Mouse (Mus musculus) MEL (cell line): ENCODE measurements around the gene Nup37. TPM values are rescaled to one million over a fixed set of nuclear protein-coding genes. Genes with fewer than 3 reads are reported as not detected.

Source experiments
- DNase-seq: peaks from one replicate; pipeline ENCODE4 v3.0.0; 2011; ENCODE audit warnings: low read depth, low spot score
- H3K27ac ChIP-seq: 2 replicates; pipeline ENCODE4 v1.5.1; 2012; ENCODE audit warnings: low read depth, mild to moderate bottlenecking, control low read depth, low read length, moderate library complexity; ENCODE audit not compliant: control insufficient read depth
- H3K27me3 ChIP-seq, 2 experiments: fragments of 150-350 bp in 1 of 2; sonication (generic) in 1 of 2; 2 replicates each; pipeline ENCODE4 v1.6.1; 2012; ENCODE audit warnings: low read length in 2 of 2, mild to moderate bottlenecking in 2 of 2, improper control_type of control experiment in 1 of 2, moderate library complexity in 1 of 2; ENCODE audit not compliant: insufficient read depth in 2 of 2, control insufficient read depth in 1 of 2
- H3K36me3 ChIP-seq, 2 experiments: 2 replicates each; pipeline ENCODE4 v1.6.1; 2012 to 2014; ENCODE audit warnings: low read length in 2 of 2, improper control_type of control experiment in 1 of 2, inconsistent platforms in 1 of 2, mild to moderate bottlenecking in 1 of 2; ENCODE audit not compliant: insufficient read depth in 2 of 2, control insufficient read depth in 1 of 2
- H3K4me1 ChIP-seq, 2 experiments: fragments of 150-350 bp in 1 of 2; sonication (generic) in 1 of 2; 2 replicates each; pipeline ENCODE4 v1.6.1; 2012; ENCODE audit warnings: low read length in 2 of 2, improper control_type of control experiment in 1 of 2, mild to moderate bottlenecking in 1 of 2; ENCODE audit not compliant: insufficient read depth in 2 of 2, control insufficient read depth in 1 of 2
- H3K4me3 ChIP-seq, 2 experiments: fragments of 150-350 bp in 1 of 2; sonication (generic) in 1 of 2; 2 replicates each; pipeline ENCODE4 v1.5.1; 2012; ENCODE audit warnings: low read depth in 2 of 2, low read length in 2 of 2, mild to moderate bottlenecking in 2 of 2, moderate library complexity in 2 of 2, control low read depth in 1 of 2, improper control_type of control experiment in 1 of 2; ENCODE audit not compliant: control insufficient read depth in 1 of 2, insufficient read depth in 1 of 2
- H3K79me2 ChIP-seq: 2 replicates; pipeline ENCODE4 v1.6.1; 2012; ENCODE audit warnings: mild to moderate bottlenecking, low read length, moderate library complexity; ENCODE audit not compliant: control insufficient read depth, poor library complexity, insufficient read depth
- H3K9ac ChIP-seq: 2 replicates; pipeline ENCODE4 v1.6.1; 2012; ENCODE audit warnings: low read depth, mild to moderate bottlenecking, control low read depth, low read length, moderate library complexity; ENCODE audit not compliant: control insufficient read depth, poor library complexity, severe bottlenecking
- H3K9me3 ChIP-seq: fragments of 150-350 bp; sonication (generic); replicated peaks from 2 replicates; pipeline ENCODE4 v1.6.1; 2012; ENCODE audit warnings: mild to moderate bottlenecking, low read length, improper control_type of control experiment, moderate library complexity; ENCODE audit not compliant: insufficient read depth
- CHD2 ChIP-seq: IDR thresholded peaks from 2 replicates; pipeline ENCODE4 v1.6.1; 2011; ENCODE audit warnings: low read length, improper control_type of control experiment
- E2F4 ChIP-seq: IDR thresholded peaks from 2 replicates; pipeline ENCODE4 v1.6.1; 2011; ENCODE audit warnings: low read depth, low read length, improper control_type of control experiment, borderline replicate concordance
- ELF1 ChIP-seq: IDR thresholded peaks from 2 replicates; pipeline ENCODE4 v1.6.1; 2014; ENCODE audit warnings: low read depth, mild to moderate bottlenecking, inconsistent platforms, low read length, improper control_type of control experiment, moderate library complexity
- ETS1 ChIP-seq: IDR thresholded peaks from 2 replicates; pipeline ENCODE4 v1.6.1; 2012; ENCODE audit warnings: low read depth, mild to moderate bottlenecking, inconsistent platforms, low read length, improper control_type of control experiment, moderate library complexity
- HCFC1 ChIP-seq: IDR thresholded peaks from 2 replicates; pipeline ENCODE4 v1.6.1; 2012; ENCODE audit warnings: low read depth, mild to moderate bottlenecking, inconsistent platforms, low read length, improper control_type of control experiment, moderate library complexity
- MAFK ChIP-seq: IDR thresholded peaks from 2 replicates; pipeline ENCODE4 v1.6.1; 2011; ENCODE audit warnings: low read depth, mild to moderate bottlenecking, low read length, improper control_type of control experiment, borderline replicate concordance
- MAX ChIP-seq: IDR thresholded peaks from 2 replicates; pipeline ENCODE4 v1.6.1; 2011; ENCODE audit warnings: low read length, improper control_type of control experiment
- MAZ ChIP-seq: IDR thresholded peaks from 2 replicates; pipeline ENCODE4 v1.6.1; 2012; ENCODE audit warnings: low read depth, mild to moderate bottlenecking, inconsistent platforms, low read length, improper control_type of control experiment
- MEF2A ChIP-seq: IDR thresholded peaks from 2 replicates; pipeline ENCODE4 v1.6.1; 2014; ENCODE audit warnings: low read depth, mild to moderate bottlenecking, inconsistent platforms, low read length, improper control_type of control experiment; ENCODE audit not compliant: poor library complexity, insufficient replicate concordance, severe bottlenecking; ENCODE audit errors: extremely low read depth
- MXI1 ChIP-seq: IDR thresholded peaks from 2 replicates; pipeline ENCODE4 v1.6.1; 2011; ENCODE audit warnings: mild to moderate bottlenecking, low read depth, low read length, improper control_type of control experiment
- MYB ChIP-seq: IDR thresholded peaks from 2 replicates; pipeline ENCODE4 v1.6.1; 2011; ENCODE audit warnings: mild to moderate bottlenecking, low read depth, low read length, improper control_type of control experiment
- NELFE ChIP-seq: IDR thresholded peaks from 2 replicates; pipeline ENCODE4 v1.6.1; 2011; ENCODE audit warnings: low read depth, low read length, improper control_type of control experiment
- NRF1 ChIP-seq: IDR thresholded peaks from 2 replicates; pipeline ENCODE4 v1.6.1; 2014; ENCODE audit warnings: low read depth, mild to moderate bottlenecking, inconsistent platforms, low read length, improper control_type of control experiment, moderate library complexity; ENCODE audit not compliant: poor library complexity, insufficient read depth, severe bottlenecking
- POLR2A ChIP-seq, 2 experiments: IDR thresholded peaks; 2 replicates each; pipeline ENCODE4 v1.6.1; 2011 to 2012; ENCODE audit warnings: low read length in 2 of 2, mild to moderate bottlenecking in 2 of 2, control low read depth in 1 of 2, improper control_type of control experiment in 1 of 2, low read depth in 1 of 2, moderate library complexity in 1 of 2; ENCODE audit not compliant: control insufficient read depth in 1 of 2, insufficient read depth in 1 of 2, poor library complexity in 1 of 2
- POLR2AphosphoS2 ChIP-seq: IDR thresholded peaks from 2 replicates; pipeline ENCODE4 v1.6.1; 2011; ENCODE audit warnings: low read length, improper control_type of control experiment
- SIN3A ChIP-seq: IDR thresholded peaks from 2 replicates; pipeline ENCODE4 v1.6.1; 2012; ENCODE audit warnings: low read length, improper control_type of control experiment, inconsistent platforms
- TBP ChIP-seq: IDR thresholded peaks from 2 replicates; pipeline ENCODE4 v1.8.0; 2011; ENCODE audit warnings: low read depth, low read length, improper control_type of control experiment
- TCF12 ChIP-seq: IDR thresholded peaks from 2 replicates; pipeline ENCODE4 v1.6.1; 2014; ENCODE audit warnings: low read depth, mild to moderate bottlenecking, inconsistent platforms, low read length, improper control_type of control experiment, moderate library complexity
- USF1 ChIP-seq: IDR thresholded peaks from 2 replicates; pipeline ENCODE4 v1.6.1; 2014; ENCODE audit warnings: low read depth, mild to moderate bottlenecking, inconsistent platforms, low read length, improper control_type of control experiment, moderate library complexity
- USF2 ChIP-seq, 2 experiments: IDR thresholded peaks; 2 replicates each; pipeline ENCODE4 v1.6.1; 2011 to 2012; ENCODE audit warnings: improper control_type of control experiment in 2 of 2, low read length in 2 of 2, borderline replicate concordance in 1 of 2, inconsistent platforms in 1 of 2, low read depth in 1 of 2, mild to moderate bottlenecking in 1 of 2; ENCODE audit not compliant: insufficient read depth in 1 of 2
- polyA plus RNA-seq, 2 experiments: library from polyadenylated mRNA; stranded (reverse) in 1 of 2; unstranded in 1 of 2; fragments of >175 nt in 1 of 2; fragments of >200 nt in 1 of 2; gene quantifications; 2 replicates each; pipeline versions ENCODE4 v1.2.1 to v1.2.4; 2012; ENCODE audit warnings: low replicate concordance in 2 of 2, low read depth in 1 of 2; ENCODE audit not compliant: insufficient read length in 2 of 2, insufficient read depth in 1 of 2, missing spikeins in 1 of 2
- total RNA-seq: library from RNA; depleted of rRNA; stranded (reverse); fragments of 300-350 nt; gene quantifications from 2 replicates; pipeline ENCODE4 v1.2.3, GENCODE M21; 2012

Nup37 gene
- total and polyA plus RNA-seq, 3 experiments, result 85.4 to 193 (median 118) TPM

- peak; percentile 94 for DNase-seq
- peak within 1 kb of the TSS; percentile 79 for H3K9ac ChIP-seq
- peak; percentile 83 for TF ChIP-seq CHD2
- TF ChIP-seq NRF1, result 0 out of 2 replicates have a peak, but pooled peaks have one; percentile 22
- TF ChIP-seq MAX, result peak; percentile 27; the same call in 1 of the 2 replicates
- TF ChIP-seq ELF1, result peak; percentile 93
- peak; percentile 59 to 88; a peak in 3 of 4 replicates for TF ChIP-seq POLR2A (IDR thresholded peaks at IDR 0.05; ENCODE audit: control insufficient read depth in 1 of 2, insufficient read depth in 1 of 2, low read depth in 1 of 2, low read length in 2 of 2, poor library complexity in 1 of 2)
- TF ChIP-seq E2F4, result no peak
- TF ChIP-seq MYB, result no peak
- TF ChIP-seq NELFE, result peak; percentile 68
- TF ChIP-seq MEF2A, result no peak
- peak; percentile 96 for TF ChIP-seq HCFC1
- no peak for TF ChIP-seq ETS1
- TF ChIP-seq POLR2AphosphoS2, result peak; percentile 70; the same call in 1 of the 2 replicates
- no peak for TF ChIP-seq MAZ
- no peak for TF ChIP-seq USF2 (IDR thresholded peaks at IDR 0.05; ENCODE audit: borderline replicate concordance in 1 of 2, insufficient read depth in 1 of 2, low read depth in 1 of 2, low read length in 2 of 2)
- TF ChIP-seq TBP, result 0 out of 2 replicates have a peak, but pooled peaks have one; percentile 20
- no peak for TF ChIP-seq TCF12
- 0 out of 2 replicates have a peak, but pooled peaks have one; percentile 29 for TF ChIP-seq MXI1
- peak; percentile 64 for TF ChIP-seq USF1
- TF ChIP-seq SIN3A, result peak; percentile 50
- peaks cover 0 to 2% of the 10 kb centered on the region in 2 experiments; a peak in 1 of 4 replicates for H3K36me3 ChIP-seq
- peaks cover 0 to 8% of the 10 kb centered on the region in 2 experiments for H3K4me1 ChIP-seq
- H3K27me3 ChIP-seq, result no peaks in the 10 kb centered on the region
- peak within 1 kb of the TSS; percentile 90 to 96 for H3K4me3 ChIP-seq
- H3K9me3 ChIP-seq, result no peaks in the 10 kb centered on the region
- no peaks in the 10 kb centered on the region; the same call in 1 of the 2 replicates for H3K79me2 ChIP-seq
- H3K27ac ChIP-seq, result peak within 1 kb of the TSS; percentile 18; the same call in 1 of the 2 replicates
Measured at GRCm38 (mm10) chr10:88200951-88201638, 54.3 kb downstream of the Nup37 start, which contains the start of gene Washc3. Gene Washc3, plus strand, starts transcription at chr10:88201093.

- H3K4me3 ChIP-seq, result peak overlapping the region; percentile 90 to 96
- DNase-seq, result no peak
- H3K27me3 ChIP-seq, result no peaks in the 10 kb centered on the region
- peak overlapping the region; percentile 79 for H3K9ac ChIP-seq
- no peak overlapping the region; the same call in 1 of the 2 replicates for H3K27ac ChIP-seq
- H3K36me3 ChIP-seq, result peaks cover 0 to 2% of the 10 kb centered on the region in 2 experiments; a peak in 1 of 4 replicates
- no peaks in the 10 kb centered on the region for H3K9me3 ChIP-seq
- H3K79me2 ChIP-seq, result no peaks in the 10 kb centered on the region; the same call in 1 of the 2 replicates
- peaks cover 0 to 8% of the 10 kb centered on the region in 2 experiments for H3K4me1 ChIP-seq
- 0 out of 2 replicates have a peak, but pooled peaks have one; percentile 12 for TF ChIP-seq MAX
- TF ChIP-seq MAFK, result no peak
Measured at GRCm38 (mm10) chr10:88201650-88202049, 54.9 kb downstream of the Nup37 start.
